Mouse (Mus musculus) thymus, postnatal 25 days (tissue): ENCODE measurements around the gene Klhl5.

Experiments
- DNase-seq: peaks from one replicate; pipeline ENCODE4 v3.0.0; 2022

Klhl5 gene

DNA sequence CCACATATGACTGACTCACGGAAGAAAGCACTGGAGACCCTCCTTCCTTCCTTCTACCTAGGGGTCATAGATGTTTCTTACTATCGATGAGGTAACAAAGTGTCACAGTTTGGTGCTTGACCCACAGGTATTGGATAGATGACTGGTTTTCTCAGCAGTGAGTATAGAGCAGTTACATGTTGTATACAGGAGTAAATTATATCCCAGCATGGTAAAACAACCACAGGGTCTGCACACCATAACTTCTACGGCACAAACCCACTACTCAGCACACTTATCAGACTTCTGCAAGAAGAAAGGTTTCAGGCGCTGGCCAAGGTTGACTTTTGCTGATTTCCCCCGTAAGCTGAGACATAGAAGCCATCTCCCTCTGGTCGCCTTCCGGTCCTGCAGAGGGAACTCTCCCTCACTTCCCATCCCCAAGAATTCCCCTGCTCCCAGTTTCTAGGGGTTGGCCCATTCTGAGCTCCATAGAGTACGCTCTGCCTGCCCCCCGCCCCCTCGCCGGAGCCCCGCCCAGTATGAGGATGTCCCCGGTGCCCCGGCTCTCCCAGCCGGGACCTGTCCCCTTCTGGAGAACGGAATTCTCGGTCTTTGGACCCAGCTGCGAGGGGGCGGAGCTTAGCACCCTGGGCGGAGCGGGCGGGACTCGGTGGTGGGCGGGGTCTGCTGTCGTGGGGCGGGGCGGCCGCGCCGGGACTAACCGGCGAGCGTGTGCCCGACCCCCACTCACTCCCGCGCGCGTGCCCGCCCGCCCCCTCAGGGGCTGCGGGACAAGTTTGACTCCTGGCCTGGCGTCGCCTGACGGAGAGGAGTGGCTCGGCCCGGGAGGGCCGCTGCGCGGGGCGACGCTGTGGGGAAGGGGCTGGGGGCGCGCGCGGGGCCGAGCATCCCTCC, at the start of gene Klhl5:
Gene Klhl5, plus strand, starts transcription at position 664 of the 897 bp plus-strand sequence.
- DNase-seq: peak; percentile 86

DNA sequence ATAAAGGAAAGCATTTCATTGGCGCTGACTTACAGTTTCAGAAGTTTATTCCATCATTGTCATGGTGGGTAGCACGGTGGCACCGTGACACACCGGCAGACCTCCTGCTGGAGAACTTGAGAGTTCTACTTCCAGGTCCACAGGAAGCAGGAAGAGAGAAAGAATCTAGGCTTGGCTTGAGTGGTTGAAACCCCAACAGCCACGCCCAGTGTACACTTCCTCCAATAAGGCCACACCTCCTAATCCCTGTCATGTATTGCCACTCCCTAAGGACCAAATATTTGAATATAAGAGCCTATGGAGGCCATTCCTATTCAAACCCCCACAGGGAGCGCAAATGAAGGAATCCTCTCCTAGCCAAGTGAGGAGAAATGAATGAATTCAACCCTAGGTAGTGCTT, 49.7 kb upstream of the Klhl5 start:
- no peak for DNase-seq

DNA sequence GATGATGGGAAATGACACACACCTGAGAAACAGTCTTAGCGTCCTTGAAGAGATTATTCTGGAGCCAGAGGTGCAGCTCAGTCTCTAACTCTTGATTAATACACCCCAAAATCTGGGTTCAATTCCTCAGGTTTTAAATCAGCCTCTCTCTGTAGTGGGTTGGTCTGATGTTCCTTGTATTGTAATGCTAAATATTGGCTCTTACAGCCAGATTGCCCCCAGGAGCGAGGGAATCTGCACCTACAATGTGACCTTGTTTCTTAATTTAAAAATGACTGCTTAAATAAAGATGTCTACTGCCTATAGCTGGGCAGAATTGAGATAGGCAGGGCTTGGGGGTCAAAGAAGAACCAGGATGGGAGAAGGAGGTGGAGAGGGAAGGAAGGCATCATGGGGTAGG, 47.5 kb upstream of the Klhl5 start:
- no peak for DNase-seq

DNA sequence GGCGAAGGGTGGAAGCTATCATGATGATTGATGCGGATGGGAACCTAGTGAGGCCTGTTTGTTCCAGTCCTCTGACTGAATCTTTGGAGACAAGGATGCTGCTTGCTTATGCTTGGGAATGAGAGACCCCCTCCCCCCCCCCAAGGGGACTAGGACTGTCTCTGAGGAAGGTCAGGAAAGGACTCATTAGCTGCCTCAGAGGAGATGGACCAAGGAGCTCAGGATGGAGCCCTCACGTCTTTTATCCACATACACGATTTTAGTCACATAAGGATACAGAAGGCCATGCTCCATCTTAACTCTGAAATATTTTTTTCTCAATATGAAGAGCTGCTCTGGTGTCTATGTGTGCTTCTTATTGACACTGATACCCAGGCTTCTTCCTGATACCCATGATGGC, 45.1 kb upstream of the Klhl5 start:
- no peak for DNase-seq

DNA sequence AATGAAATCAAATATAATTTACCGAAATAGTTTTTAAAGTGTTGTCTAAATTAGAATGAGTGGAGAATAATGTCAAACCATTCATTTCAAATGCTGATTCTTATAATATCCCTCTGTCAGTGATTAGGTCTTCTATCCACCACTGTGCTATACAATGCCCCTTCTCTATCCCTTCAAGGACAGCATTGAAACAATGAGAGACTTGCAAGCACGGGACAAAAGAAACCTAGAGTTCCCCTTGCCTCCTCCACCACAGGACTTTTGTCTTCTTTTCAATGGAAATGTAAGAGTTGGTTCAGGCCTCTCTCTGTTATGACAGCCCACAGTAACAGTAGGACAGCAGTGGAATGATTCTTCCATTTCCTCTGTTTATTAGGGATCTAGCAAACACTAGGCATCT, 44.1 kb upstream of the Klhl5 start:
- no peak for DNase-seq

DNA sequence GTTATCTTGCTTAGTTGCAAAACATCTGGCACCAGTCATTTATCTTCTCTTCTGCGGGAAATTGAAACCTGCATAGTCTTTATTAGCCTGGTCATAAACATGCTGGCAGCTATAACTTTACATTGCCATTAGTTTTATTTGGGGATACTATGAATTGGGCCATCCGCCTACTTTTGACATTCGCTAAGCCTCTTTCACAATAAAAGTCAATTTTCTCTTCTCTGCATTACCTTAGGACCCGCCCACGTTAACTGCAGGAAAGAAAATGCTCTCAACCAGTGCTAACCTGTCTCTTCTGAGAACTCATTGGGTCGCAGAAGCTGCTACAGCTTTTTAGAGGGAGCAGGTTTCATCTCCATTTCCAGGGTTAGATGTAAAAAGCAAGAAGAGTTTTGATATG, 39.2 kb upstream of the Klhl5 start:
- DNase-seq: no peak

DNA sequence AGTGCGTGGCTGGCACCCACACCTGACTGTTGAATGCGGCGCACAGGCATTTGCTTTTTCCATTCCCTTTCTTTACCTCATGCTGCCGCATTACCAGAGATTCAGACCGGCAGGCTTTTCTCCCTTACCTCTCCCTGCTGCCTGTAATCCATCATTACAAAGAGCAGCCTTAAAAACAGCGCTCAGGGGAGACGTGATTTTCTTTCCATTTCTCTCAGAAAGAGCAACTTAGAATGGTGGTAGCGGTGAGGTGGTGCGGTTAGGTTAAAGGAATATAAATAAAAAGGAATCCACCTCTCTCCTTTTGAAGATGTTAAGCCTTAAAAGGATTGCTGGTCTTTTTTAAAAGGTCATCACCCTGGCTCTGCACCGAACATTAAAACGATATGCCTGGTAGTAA, 37.5 kb upstream of the Klhl5 start:
- DNase-seq: no peak

DNA sequence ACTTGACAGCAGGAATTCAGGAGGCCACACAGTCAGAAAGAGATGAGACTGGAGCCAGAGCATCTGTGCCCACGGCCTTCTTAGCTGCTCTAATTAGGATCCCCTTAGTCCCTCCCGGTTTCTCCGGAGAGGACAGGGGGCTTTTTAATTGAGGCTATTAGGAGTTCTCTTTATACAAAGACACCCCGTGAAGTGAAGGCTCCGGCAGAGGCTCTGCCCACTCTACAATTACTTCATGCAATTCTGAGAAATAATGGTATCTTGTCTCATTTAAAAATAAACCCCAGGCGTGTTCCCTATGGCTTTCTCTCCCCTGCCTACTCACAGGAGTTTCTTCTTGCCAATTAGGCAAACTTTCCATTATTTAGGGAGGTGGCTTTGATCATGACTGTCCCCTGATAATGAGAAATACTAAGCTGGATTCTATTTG, 35.6 kb upstream of the Klhl5 start:
- DNase-seq: no peak

DNA sequence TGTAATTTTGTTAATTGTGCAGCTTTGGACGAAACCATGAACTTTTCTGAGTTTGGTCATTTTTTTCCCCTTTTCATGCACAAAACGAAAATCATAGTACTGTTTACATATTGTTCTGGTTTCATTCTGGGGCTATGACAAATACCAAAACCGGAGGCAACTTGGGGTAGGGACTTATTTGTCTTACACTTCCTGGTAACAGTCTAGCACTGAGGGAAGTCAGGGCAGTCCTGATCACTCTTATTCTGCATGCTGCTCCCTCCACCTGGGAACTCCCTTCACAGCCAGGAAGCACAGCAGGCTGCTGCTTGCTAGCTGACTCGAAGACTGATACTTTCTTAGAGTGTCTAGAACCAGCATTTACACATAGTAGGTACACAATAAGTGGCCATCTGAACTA, 34.1 kb upstream of the Klhl5 start:
- DNase-seq: no peak

DNA sequence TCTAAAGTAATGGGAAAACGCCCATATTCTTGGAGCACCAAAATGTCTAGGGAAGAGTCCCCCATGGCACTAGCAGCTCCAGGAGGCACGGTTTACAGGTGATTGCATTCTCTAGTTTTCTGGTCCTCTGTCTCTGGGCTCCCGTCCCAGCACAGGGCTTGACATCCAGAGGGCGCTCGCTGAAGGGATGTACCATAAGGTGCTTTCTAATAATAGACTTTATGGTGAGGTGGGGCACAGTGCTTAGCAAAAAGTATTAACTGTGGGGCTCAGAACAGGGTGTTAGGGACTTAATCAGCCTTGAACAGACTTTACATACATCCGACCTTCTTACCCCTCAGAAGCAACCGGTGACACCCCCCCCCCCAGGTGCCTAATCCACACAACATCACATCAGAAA, 32.6 kb upstream of the Klhl5 start:
- DNase-seq: no peak

DNA sequence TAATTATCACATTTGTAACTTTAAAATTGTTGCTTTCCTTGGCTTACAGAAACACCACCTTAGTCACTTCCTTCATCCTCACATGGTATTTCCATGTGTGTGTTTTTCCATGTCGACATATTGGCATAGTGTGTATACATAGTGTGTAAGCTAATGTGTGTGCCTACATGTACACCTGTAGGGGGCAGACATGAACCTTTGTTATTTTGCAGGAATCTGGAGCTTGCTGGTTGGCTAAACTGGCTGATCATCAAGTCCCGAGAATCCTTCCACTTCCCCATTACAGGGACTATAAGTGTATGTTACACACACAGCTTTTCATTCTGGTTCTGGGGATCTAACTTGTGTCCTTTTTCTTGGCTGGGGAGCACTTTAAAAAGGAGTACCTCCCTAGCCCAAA, 31.3 kb upstream of the Klhl5 start:
- DNase-seq: no peak

DNA sequence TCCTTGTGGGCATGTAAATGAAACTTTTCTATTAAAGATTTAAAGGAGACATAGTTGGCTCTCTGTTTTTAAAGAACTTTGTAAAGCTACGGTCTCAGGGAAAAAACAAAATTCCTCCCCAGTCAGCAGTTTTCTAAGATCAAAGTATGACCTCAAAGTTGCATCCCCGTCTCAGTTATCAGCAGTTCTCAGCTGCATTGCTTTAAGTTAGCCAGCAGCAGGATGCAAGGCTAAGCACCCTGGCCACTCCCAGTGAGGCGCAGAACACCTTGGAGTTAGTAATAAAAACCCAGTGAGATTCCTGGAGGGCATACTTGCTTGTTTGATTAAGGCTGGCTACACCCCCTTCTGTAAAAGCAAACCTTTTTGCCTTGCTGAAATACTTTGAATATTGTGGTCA, 30.6 kb upstream of the Klhl5 start:
- no peak for DNase-seq

DNA sequence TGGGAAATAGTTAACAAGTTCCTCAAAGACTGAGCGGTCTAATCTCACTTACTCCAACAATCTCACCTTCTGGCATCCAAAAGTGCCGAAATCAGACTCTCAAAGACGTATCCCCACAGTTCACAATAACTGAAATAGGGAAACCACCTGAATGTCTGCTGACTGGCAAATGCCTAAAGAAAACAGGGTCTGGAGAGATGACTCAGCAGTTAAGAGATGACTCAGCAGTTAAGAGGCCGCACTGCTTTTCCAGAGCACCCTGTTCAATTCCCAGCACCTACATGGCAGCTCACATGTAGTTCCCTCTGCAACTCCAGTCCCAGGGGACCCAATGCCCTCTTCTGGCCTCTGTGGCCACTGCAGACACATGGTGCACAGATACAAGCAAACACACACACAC, 29.3 kb upstream of the Klhl5 start:
- no peak for DNase-seq

DNA sequence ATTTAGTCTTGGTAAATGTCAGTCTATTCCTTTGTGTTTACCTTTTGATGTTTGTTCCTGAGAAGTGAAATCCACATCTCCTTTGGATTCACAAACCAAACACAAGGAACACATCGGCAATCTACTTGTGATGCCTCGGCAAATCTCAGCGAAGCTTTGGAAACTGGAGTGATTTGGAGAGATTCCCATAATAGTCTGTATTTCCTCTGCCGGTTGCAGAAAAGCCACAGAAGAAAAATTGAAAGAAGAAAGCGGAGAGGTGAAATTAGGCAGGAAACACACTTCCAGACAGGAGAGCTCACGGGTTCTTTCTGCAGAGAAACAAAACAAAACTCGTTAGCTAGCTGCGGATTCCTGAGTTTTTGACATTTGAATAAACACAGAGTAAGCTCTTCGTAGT, 27.5 kb upstream of the Klhl5 start:
- no peak for DNase-seq

DNA sequence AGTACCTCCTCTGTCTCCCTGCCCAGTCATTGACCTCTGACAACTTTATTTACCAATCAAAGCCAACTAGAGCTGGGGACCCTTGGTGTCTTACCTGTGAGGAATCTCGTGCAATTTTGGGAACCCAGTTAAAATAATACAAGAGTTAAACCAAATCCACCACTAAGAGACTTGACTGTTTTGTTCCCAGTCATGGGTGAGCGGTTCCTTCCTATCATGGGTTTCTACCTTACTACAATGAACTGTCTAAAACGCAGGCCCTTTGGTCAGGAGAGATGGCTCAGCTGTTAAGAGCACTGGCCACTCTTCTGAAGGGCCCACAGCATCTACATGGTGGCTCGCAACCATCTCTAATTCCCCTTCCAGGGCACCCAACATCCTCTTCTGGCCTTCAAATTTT, 25.5 kb upstream of the Klhl5 start:
- DNase-seq: no peak

DNA sequence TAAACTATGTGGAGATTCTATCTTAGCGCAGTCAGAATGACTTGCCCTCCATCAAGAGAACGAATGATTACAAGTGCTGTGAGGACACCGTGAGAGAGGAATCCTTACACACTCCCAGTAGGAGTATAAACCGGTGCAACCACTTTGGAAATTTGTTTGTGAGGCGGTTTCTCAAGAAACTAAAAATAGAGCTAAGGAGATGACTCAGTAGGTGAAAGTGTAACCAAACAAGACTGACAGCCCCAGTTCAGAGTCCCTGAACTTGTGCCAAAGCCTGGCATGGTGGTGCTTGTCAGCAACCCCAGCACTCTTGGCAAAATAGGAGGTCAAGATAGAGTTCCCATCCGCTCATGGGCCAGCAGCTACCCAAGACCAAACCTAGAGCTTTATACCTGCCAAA, 20.8 kb upstream of the Klhl5 start:
- DNase-seq: no peak

DNA sequence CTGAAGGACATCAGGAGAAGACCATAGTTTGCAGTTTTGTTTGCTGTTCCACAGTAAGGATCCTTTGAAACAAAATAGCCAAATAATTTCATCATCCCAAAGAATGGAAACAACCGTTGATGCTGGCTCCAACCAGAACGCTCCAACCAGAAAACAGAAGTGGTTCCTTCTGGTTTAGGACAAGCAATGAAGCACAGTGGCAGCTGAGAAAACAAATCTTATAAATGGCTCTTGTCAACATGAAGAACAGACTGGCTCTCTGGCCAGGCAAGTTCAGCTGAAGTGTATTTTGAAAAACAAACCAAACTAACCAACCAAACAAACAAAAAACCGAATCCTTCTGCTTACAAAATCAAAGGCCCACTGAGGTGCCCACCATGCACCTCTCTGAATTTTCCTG, 17.6 kb upstream of the Klhl5 start:
- no peak for DNase-seq

DNA sequence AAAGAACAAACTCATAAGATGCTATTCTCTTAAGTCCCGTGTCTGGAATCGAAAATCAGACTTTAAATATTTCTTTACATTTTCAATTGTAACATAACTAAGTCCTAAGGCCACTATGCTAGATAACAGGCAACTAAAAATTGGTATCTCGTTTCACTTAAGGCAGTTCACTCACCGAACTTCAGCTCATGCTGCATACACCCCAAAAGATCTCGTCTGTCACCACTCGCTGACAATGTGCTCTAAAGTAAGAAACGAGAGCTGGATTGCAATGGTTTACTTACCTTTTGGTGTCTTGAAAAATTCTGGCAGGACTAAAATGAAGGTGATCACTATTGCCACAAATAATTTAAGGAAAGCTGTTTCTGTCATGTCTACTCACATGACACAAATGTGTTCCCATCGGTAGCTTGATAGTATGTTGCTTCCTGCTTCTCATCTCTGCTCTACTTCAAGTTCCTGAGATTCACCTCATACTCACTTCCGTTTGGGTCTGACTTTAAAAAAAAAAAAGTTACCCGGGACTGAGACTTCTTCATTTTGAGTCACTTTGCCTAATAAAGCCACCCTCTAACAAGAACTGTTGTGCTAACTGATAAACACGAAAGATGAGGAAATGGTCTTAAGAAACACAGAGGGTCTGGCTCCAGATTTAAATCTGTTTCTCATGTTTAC, 16.0 kb upstream of the Klhl5 start:
- peak; percentile 31 for DNase-seq

DNA sequence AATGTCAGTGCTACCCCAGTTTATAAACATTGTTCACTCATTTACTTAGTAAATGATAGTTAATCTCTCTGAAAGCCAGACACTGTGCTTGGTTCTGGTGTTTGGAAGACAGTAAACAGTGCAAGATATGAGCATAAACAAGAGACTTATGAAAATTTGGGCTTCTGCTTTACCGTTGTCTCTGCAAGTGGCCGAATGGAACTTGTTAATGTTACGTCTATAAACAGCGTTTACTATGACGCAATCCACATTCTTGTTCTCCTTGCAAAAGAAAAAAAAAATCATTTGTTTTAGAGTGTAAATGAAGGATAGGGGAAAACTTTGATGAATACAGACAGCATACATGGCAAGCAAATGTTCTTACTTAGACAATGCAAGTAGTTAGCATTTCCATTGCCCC, 15.4 kb upstream of the Klhl5 start, which contains the start of gene Tmem156:
Gene Tmem156, minus strand, starts transcription at position 212 of the 400 bp plus-strand sequence.
- DNase-seq: no peak

DNA sequence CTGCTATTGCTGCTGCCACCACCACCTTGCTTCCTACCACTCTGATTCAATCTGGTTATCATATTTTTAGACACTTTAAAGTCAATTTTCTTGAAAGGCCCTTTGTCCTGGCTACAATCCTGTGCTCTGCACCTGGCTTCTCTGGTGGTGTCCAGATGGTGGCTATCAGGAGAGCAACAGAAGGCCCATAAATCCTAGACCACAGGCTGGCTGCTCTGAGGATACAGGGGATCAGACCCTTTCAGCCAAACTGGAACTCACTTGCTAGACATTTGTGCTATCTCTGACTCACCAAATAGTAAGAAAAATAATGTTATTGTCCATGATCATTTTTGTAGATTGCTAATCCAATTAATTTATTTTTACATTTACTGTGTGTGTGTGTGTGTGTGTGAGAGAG, 13.6 kb upstream of the Klhl5 start:
- DNase-seq: no peak

DNA sequence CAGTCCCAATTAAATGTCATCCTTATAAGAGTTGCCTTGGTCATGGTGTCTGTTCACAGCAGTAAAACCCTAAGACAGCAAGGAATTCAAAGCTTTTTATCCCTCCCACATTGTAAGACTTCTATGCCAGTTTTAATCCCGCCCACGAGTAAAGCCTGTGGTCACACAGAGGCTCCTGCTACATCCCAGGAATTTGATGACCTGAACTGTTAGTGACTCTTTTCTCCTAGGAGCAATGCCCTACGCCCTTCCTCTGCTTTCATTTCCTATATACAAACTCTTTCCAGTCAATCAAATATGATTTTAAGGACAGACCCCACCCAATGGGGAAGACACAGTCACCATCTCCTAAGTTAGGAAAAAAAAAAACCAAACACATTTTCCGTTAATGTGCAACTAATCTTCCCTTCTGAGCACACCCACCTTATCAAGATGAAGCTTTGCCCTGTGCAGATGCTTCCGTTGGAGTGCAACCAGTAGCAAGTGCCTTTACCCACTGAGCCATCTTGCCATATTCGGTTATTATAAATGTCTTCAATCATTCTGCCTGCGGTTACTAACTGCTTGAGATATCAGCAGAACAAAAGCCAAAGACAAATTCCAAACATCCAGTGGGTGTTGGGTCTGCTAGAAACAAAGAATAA, 12.3 kb upstream of the Klhl5 start:
- no peak for DNase-seq

DNA sequence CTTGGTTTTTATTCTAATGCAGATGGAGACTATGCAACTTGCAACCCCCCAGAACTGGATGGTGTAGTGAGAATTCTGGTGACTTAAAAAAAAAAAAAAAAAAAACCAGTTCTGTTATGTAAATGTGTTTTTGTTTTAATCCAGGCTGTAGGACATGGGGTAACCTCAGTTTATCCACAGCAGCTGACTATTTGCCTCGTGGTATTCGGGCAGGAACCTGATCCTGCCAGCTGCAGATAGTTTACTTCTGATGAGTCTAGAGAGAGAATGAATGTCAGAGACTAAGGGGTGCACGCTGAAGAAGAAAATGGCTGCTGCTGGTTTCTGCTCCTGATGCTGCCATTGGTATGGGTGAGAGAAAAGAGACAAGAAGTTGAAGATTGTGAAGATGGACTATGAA, 11.3 kb upstream of the Klhl5 start:
- DNase-seq: no peak

DNA sequence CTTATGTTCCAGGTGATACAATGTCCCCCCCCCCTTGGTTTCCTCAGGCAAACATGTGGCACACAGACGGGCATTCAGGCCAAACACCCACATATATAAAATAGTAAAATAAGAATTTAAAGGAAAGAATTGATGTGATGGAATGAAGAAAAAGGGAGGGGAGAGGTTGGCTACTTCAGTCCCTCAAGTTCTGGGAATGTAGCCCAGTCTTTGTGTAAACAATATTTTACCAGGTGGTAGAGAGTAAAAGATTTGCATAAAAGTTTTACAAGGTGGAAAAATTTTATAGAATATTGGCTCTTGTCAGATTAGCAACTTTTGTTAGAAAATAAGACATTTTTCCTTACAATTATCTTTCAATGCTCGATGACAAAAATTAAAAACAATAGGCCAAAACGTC, 10.5 kb upstream of the Klhl5 start:
- no peak for DNase-seq

DNA sequence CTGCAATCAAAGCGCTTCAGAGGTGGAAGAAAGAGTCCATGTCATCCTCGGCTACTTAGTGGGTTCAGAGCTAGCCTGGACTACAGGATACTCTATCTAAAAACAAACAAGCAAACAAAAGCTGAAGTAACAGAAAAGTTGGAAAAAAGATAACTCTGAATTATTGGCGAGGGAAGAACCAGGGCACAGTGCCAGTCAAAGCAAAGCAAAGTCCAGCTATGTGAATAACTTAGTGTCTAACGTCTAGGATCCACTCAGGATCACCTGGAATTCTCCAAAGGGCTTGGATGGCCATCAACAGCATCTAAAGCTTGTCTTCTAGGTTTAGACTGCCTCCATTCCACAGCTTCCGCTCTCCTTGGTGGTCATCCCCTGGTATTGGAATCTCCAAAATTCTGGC, 9.9 kb upstream of the Klhl5 start:
- no peak for DNase-seq
